Mouse (Mus musculus) liver, embryonic 14.5 days (tissue): Measurements from ENCODE around the gene Gm14597. TPM values are rescaled to one million over a fixed set of nuclear protein-coding genes. Genes with fewer than 3 reads are reported as not detected.

Source experiments
- ATAC-seq: fragments of 200-750 bp; cut with Nextera tagmentation; 2 replicates; pipeline ENCODE4 v1.8.0; 2017; ENCODE audit warnings: moderate number of reproducible peaks, mild to moderate bottlenecking, moderate library complexity; ENCODE audit not compliant: insufficient read depth
- DNase-seq, 3 experiments: peaks; one replicate each; pipeline ENCODE4 v3.0.0-alpha.2; 2012 to 2013; ENCODE audit warnings: low read depth in 3 of 3, low spot score in 3 of 3
- H3K27ac ChIP-seq: fragments of 300-500 bp; sonication (generic); 2 replicates; pipeline ENCODE4 v1.5.1; 2014; ENCODE audit warnings: moderate library complexity, mild to moderate bottlenecking, control low read depth, inconsistent platforms
- H3K27me3 ChIP-seq: fragments of 300-500 bp; sonication (generic); 2 replicates; pipeline ENCODE4 v1.6.1; 2014; ENCODE audit warnings: mild to moderate bottlenecking, low read length, moderate library complexity; ENCODE audit not compliant: control insufficient read depth, insufficient read depth
- H3K36me3 ChIP-seq: fragments of 300-500 bp; sonication (generic); replicated peaks from 2 replicates; pipeline ENCODE4 v1.6.1; 2014; ENCODE audit warnings: low read depth; ENCODE audit not compliant: control insufficient read depth, insufficient read depth
- H3K4me1 ChIP-seq, 2 experiments: fragments of 200-500 bp in 1 of 2; fragments of 300-500 bp in 1 of 2; sonication (generic) in 1 of 2; replicated peaks; 2 replicates each; pipeline ENCODE4 v1.6.1; 2012 to 2014; ENCODE audit warnings: antibody characterized with exemption in 1 of 2, inconsistent platforms in 1 of 2, low read length in 1 of 2; ENCODE audit not compliant: control insufficient read depth in 2 of 2, insufficient read depth in 2 of 2
- H3K4me2 ChIP-seq: fragments of 300-500 bp; sonication (generic); 2 replicates; pipeline ENCODE4 v1.6.1; 2014; ENCODE audit warnings: low read depth, mild to moderate bottlenecking, control low read depth, moderate library complexity
- H3K4me3 ChIP-seq, 2 experiments: fragments of 200-500 bp in 1 of 2; fragments of 300-500 bp in 1 of 2; sonication (generic) in 1 of 2; 2 replicates each; pipeline ENCODE4 v1.5.1; 2012 to 2014; ENCODE audit warnings: low read depth in 2 of 2, low read length in 2 of 2, mild to moderate bottlenecking in 2 of 2, control low read depth in 1 of 2, inconsistent platforms in 1 of 2, moderate library complexity in 1 of 2; ENCODE audit not compliant: insufficient read depth in 1 of 2
- H3K9ac ChIP-seq: fragments of 300-500 bp; sonication (generic); replicated peaks from 2 replicates; pipeline ENCODE4 v1.6.1; 2014; ENCODE audit warnings: mild to moderate bottlenecking, control low read depth, moderate library complexity
- H3K9me3 ChIP-seq: fragments of 300-500 bp; sonication (generic); 2 replicates; pipeline ENCODE4 v1.6.1; 2016; ENCODE audit warnings: low read length, mixed read lengths; ENCODE audit not compliant: control insufficient read depth
- CTCF ChIP-seq: IDR thresholded peaks from 2 replicates; pipeline ENCODE4 v1.5.1; 2016; ENCODE audit warnings: antibody characterized with exemption, low read depth, control low read depth
- EP300 ChIP-seq: IDR thresholded peaks from 2 replicates; pipeline ENCODE4 v1.6.1; 2016; ENCODE audit warnings: antibody characterized with exemption, low read depth
- WGBS: fragments of 180-500 bp; shearing (Covaris S2); extraction: QIAGEN DNeasy Blood & Tissue Kit; methylation state at CpG from one replicate; pipeline ENCODE4 v1.1.7; 2014; ENCODE audit not compliant: insufficient replicate concordance; 5-methylcytosine and 5-hydroxymethylcytosine counted together
- polyA plus RNA-seq, 2 experiments: library from polyadenylated mRNA; depleted of rRNA in 1 of 2; stranded (reverse) in 1 of 2; unstranded in 1 of 2; fragments of >200 nt; fragmentation: Nextera tagmentation in 1 of 2; extraction: Ambion mirVana in 1 of 2; gene quantifications; 2 replicates each; pipeline versions ENCODE4 v1.2.1 to v1.2.3; 2012 to 2014

The Gm14597 gene
- polyA plus RNA-seq, 2 experiments, result not detected

DNA sequence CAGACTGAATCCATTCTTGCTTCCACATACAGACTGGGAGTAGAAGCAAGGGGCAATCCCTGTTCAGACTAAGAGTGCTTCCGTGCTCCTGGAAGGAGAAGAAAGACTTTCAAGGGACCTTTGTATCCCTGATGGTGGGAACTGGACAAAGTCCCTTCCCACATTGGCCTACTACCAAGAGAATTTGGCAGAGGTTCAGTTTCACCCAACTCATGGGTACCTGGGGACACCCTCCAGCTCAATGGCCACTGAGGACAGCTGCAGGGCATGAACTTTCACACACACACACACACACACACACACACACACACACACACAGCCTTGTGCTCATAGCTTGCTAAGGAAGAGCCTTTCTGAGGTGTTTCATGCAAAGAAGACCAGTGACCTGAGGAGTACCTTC lies 29.5 kb downstream of the Gm14597 start:
- H3K9ac ChIP-seq, result no peak overlapping the region
- no peak for ATAC-seq
- no peak overlapping the region for H3K27ac ChIP-seq
- H3K9me3 ChIP-seq, result no peaks in the 10 kb centered on the region
- WGBS, result 63% methylated on average over 1 of the region's 1 CpGs
- H3K4me3 ChIP-seq, result no peak overlapping the region
- H3K36me3 ChIP-seq, result no peaks in the 10 kb centered on the region
- H3K4me2 ChIP-seq, result no peak overlapping the region
- DNase-seq, result no peak
- no peaks in the 10 kb centered on the region for H3K27me3 ChIP-seq
- no peaks in the 10 kb centered on the region for H3K4me1 ChIP-seq
- TF ChIP-seq CTCF (no peak), EP300 (no peak)

Other genes with a start within 250 kb of the Gm14597 start
- 6.4 and 10.6 TPM in 2 replicates for gene Mospd1, start 238.5 kb downstream of the Gm14597 start, polyA plus RNA-seq (2012; rRNA removed)
- 39.0 and 39.7 TPM in 2 replicates for gene Mospd1, start 238.5 kb downstream of the Gm14597 start, polyA plus RNA-seq (2014; fragmentation: Nextera tagmentation; extraction: Ambion mirVana)
- gene Etd, start 174.1 kb downstream of the Gm14597 start, polyA plus RNA-seq (2012; rRNA removed), result not detected in 2 replicates
- gene Etd, start 174.1 kb downstream of the Gm14597 start, polyA plus RNA-seq (2014; fragmentation: Nextera tagmentation; extraction: Ambion mirVana), result not detected in 2 replicates
- gene Rtl8c, start 947 bp downstream of the Gm14597 start, polyA plus RNA-seq (2012; rRNA removed), result 0.41 and 1.2 TPM in 2 replicates
- 1.4 and 1.9 TPM in 2 replicates for gene Rtl8c, start 947 bp downstream of the Gm14597 start, polyA plus RNA-seq (2014; fragmentation: Nextera tagmentation; extraction: Ambion mirVana)
- gene Rtl8a, start 34.7 kb upstream of the Gm14597 start, polyA plus RNA-seq (2012; rRNA removed), result 5.2 and 5.9 TPM in 2 replicates
- 3.5 and 5.3 TPM in 2 replicates for gene Rtl8a, start 34.7 kb upstream of the Gm14597 start, polyA plus RNA-seq (2014; fragmentation: Nextera tagmentation; extraction: Ambion mirVana)
- gene Rtl8b, start 61.4 kb upstream of the Gm14597 start, polyA plus RNA-seq (2012; rRNA removed), result 6.7 and 7.9 TPM in 2 replicates
- gene Rtl8b, start 61.4 kb upstream of the Gm14597 start, polyA plus RNA-seq (2014; fragmentation: Nextera tagmentation; extraction: Ambion mirVana), result 4.2 and 4.3 TPM in 2 replicates
- gene 4930502E18Rik, start 115.8 kb upstream of the Gm14597 start, polyA plus RNA-seq (2012; rRNA removed), result 0.03 and 0.06 TPM in 2 replicates
- gene 4930502E18Rik, start 115.8 kb upstream of the Gm14597 start, polyA plus RNA-seq (2014; fragmentation: Nextera tagmentation; extraction: Ambion mirVana), result not detected in 2 replicates
- gene 1700013H16Rik, start 148.9 kb upstream of the Gm14597 start, polyA plus RNA-seq (2012; rRNA removed), result not detected in 2 replicates
- not detected in 2 replicates for gene 1700013H16Rik, start 148.9 kb upstream of the Gm14597 start, polyA plus RNA-seq (2014; fragmentation: Nextera tagmentation; extraction: Ambion mirVana)
- gene Zfp36l3, start 167.4 kb upstream of the Gm14597 start, polyA plus RNA-seq (2012; rRNA removed), result 0.02 TPM in 1 of 2 replicates, not detected in the other
- not detected in 2 replicates for gene Zfp36l3, start 167.4 kb upstream of the Gm14597 start, polyA plus RNA-seq (2014; fragmentation: Nextera tagmentation; extraction: Ambion mirVana)
- gene Xlr, start 188.7 kb upstream of the Gm14597 start, polyA plus RNA-seq (2012; rRNA removed), result 0.32 and 1.3 TPM in 2 replicates
- gene Xlr, start 188.7 kb upstream of the Gm14597 start, polyA plus RNA-seq (2014; fragmentation: Nextera tagmentation; extraction: Ambion mirVana), result 2.1 and 3.3 TPM in 2 replicates